Mouse (Mus musculus): ENCODE measurements around the gene Pard3. TPM values are rescaled to one million over a fixed set of nuclear protein-coding genes. Genes with fewer than 3 reads are reported as not detected.

Pard3 gene
- total RNA-seq, 2 experiments from 2014 or later, result 17.8 to 19.3 TPM

- intact Hi-C loops (cut with DNase I), result no loop called here
These were observed 539.4 kb downstream of the Pard3 start for GRCm38 (mm10) chr8:127603062-127603461.

DNA sequence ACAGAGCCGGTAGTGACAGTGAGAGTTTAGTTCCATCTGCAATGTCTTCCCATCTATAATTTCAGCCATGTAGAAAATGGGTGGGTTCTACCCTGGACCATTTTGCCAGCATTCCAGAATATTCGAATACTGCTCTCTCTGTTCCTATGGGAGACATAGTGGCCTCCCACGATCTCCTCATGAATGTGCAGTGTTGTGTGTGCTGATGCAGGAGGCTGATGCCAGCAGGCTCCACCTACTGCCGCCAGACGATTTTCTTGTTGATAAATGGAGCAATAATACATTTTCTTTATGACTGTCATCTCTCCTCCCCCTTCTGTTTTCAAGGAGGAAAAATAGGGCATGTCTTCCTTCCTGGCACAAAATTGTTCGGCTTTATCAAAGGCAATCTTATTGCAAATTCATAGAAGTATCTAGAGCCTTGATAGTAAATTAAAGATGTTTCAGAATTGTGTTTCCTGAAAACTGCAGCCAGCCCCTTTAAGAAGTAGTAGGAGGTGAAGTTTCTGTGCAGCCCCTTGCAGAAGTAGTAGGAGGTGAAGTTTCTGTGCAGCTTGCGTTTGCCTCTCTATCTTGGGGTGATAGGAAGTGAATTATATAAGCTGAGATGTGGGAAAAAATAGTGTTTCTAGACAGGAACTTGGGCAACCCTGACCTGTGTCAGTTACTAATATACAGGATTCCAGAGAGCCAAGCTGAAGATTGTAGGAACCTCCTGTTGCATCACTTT lies 545.0 kb downstream of the Pard3 start:
- no peak for TF ChIP-seq CTCF (IDR thresholded peaks at IDR 0.05)

More at GRCm38 (mm10) chr8:127603062-127603461, 539.4 kb downstream of the Pard3 start:
- no peak for DNase-seq (ENCODE audit: extremely low spot score in 1 of 2, low spot score in 2 of 2)
- Histone ChIP-seq H3K27ac (no peak overlapping the region), H3K4me3 (no peak overlapping the region)
- no peak; the same call in 1 of the 2 replicates for TF ChIP-seq CTCF (IDR thresholded peaks at IDR 0.05)

DNA sequence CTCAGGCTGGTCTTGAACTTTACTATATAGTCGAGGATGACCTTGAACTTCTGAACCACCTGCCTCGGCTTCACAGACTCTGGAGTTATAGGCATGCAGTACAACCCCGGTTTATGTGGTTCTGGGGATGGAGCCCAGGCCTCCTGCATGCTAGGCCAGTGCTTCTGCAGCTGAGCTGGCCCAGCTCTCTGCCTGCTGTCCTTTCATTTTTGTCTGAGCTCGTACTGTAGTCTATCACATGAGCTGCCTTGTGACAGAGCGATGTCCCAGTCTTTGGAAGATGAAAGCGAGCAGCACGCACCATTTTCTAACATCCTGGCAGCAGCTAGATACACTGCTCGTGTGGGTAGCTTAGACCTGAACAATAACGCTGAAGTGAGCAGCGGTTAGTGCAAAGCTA lies 545.6 kb downstream of the Pard3 start:
- no peak overlapping the region for H3K4me3 ChIP-seq
- H3K27ac ChIP-seq, result no peak overlapping the region
- intact Hi-C loops (cut with DNase I), result loop anchor here (5.0 kb wide), 1 partner anchor 753 kb away; no protein-coding TSS in a partner anchor
- no peak for DNase-seq (ENCODE audit: extremely low spot score in 1 of 2, low spot score in 2 of 2)
- no peak for TF ChIP-seq CTCF (IDR thresholded peaks at IDR 0.05)

More for the DNA sequence above, 545.0 kb downstream of the Pard3 start:
- no peak overlapping the region for H3K27ac ChIP-seq
- intact Hi-C loops (cut with DNase I), result loop anchor here (5.0 kb wide), 1 partner anchor 754 kb away; no protein-coding TSS in a partner anchor
- no peak overlapping the region for H3K4me3 ChIP-seq
- DNase-seq (ENCODE audit: extremely low spot score in 1 of 2, low spot score in 2 of 2), result no peak

DNA sequence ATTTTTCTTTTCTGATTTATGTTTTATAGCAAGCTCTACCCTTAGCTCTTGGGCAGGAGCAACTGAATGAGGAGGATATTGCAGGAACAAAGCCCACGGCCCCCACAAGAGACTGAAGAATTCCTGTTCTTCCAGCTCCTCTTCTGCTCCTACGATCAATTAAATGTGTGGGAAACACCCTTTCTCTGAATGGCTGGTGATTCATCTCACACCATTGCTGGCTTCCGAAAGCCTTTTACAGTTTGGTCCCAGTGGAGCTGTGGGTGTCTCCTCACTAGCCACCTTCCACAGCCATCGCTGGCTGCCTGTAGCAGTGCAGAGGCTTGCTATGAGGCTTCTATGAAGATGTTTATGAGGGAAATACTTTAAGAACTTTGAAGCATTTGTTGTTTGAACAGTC lies 550.5 kb downstream of the Pard3 start:
- no peak for TF ChIP-seq CTCF (IDR thresholded peaks at IDR 0.05)
- peak; percentile 33 to 39 for DNase-seq (ENCODE audit: extremely low spot score in 1 of 2, low spot score in 2 of 2)
- no peak overlapping the region for H3K27ac ChIP-seq
- intact Hi-C loops (cut with DNase I), result loop anchor here (5.0 kb wide), 3 partner anchors 63 to 298 kb away; no protein-coding TSS in a partner anchor
- no peak overlapping the region for H3K4me3 ChIP-seq

GRCm38 (mm10) chr8:127616681-127617080 lies 553.0 kb downstream of the Pard3 start:
- no peak for DNase-seq (ENCODE audit: extremely low spot score in 1 of 2, low spot score in 2 of 2)
- TF ChIP-seq CTCF (IDR thresholded peaks at IDR 0.05), result no peak
- Histone ChIP-seq H3K4me3 (no peak overlapping the region), H3K27ac (no peak overlapping the region)
- intact Hi-C loops (cut with DNase I), result no loop called here

- DNase-seq (ENCODE audit: extremely low spot score in 1 of 2, low spot score in 2 of 2), result no peak
- intact Hi-C loops (cut with DNase I), result no loop called here
- Histone ChIP-seq H3K4me3 (no peak overlapping the region), H3K27ac (no peak overlapping the region)
- TF ChIP-seq CTCF (IDR thresholded peaks at IDR 0.05), result no peak
These were observed 558.4 kb downstream of the Pard3 start for GRCm38 (mm10) chr8:127622137-127622536.

DNA sequence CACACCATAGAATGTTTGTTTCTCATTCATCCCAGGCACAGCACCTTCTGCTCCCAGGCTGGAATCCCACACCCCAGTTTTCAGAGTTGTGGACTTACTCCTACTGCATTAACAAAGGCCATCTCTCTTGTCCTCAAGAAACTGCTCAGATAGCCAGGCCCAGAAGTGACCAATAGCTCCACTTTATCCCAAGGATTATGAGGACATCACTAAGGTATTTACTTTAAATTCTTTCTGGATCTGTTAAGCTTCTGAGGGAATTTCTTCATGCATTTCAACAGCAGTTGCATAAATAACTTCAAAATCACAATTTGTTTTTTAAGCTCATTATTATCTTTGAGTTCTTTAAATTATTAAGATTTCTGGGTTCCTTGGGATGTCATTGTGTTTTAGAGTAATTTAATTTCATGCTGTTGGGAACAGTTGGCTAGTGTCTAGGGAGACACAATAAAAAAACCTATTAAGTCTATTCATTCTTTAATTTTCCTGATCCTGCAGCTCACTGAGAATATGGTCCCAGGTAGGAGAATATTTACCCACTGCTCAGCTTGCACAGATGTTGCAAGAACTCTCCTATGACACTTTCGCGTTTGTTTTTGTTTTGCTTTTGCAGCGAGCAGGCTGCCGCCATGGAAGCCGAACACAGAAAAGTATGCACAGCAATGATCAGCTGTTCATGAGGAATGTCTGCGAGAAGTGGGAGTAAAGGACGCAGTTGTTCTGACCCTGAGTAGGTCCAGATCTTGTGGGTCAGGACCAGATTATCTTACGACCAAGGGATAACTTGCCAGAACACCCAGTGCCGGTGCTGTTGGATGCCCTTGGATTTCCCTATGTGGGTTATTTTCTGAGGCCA lies 574.8 kb downstream of the Pard3 start:
- no peak for TF ChIP-seq CTCF (IDR thresholded peaks at IDR 0.05)
- intact Hi-C loops (cut with DNase I), result no loop called here
- no peak for DNase-seq (ENCODE audit: extremely low spot score in 1 of 2, low spot score in 2 of 2)
- Histone ChIP-seq H3K4me3 (no peak overlapping the region), H3K27ac (no peak overlapping the region)

DNA sequence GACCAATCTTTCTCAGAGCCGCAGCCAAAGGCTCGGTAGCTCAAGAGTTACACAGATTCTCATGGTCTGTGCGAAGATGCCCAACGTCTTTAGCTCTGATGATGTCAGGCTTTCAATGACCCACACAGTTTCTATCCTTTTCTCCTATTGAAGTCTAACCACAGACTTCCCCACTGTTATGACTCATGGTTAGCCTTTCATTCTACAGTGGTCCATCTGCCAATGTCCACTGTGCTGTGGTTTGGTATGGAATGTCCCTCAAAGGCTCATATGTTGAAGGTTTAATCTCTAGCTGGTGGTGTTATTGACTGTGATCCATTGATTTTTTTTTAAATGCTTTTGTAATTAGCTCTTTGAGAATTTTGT lies 575.4 kb downstream of the Pard3 start:
- Histone ChIP-seq H3K4me3 (no peak overlapping the region), H3K27ac (no peak overlapping the region)
- intact Hi-C loops (cut with DNase I), result no loop called here
- no peak for TF ChIP-seq CTCF (IDR thresholded peaks at IDR 0.05)
- DNase-seq (ENCODE audit: extremely low spot score in 1 of 2, low spot score in 2 of 2), result no peak

GRCm38 (mm10) chr8:127655559-127655958 lies 591.9 kb downstream of the Pard3 start:
- Histone ChIP-seq H3K27ac (no peak overlapping the region), H3K4me3 (no peak overlapping the region)
- intact Hi-C loops (cut with DNase I), result no loop called here
- no peak for TF ChIP-seq CTCF (IDR thresholded peaks at IDR 0.05)
- no peak for DNase-seq (ENCODE audit: extremely low spot score in 1 of 2, low spot score in 2 of 2)

Other genes starting within 250 kb of the Pard3 start
- gene Tomm20, start 118.0 kb upstream of the Pard3 start, total RNA-seq (2021), result 100 to 1,000 TPM; 181 to 182 TPM
- 10 to 100 TPM; 13.9 to 14.8 TPM for gene Rbm34, start 92.8 kb upstream of the Pard3 start, total RNA-seq (2021)